Mouse (Mus musculus): ENCODE data around the gene Sh2b2. TPM values are rescaled to one million over a fixed set of nuclear protein-coding genes. Genes with fewer than 3 reads are reported as not detected.
A peak's percentile ranks its signal among the peaks of the same experiment; 100 is the strongest.

Gene Sh2b2
- 1 to 10 TPM; 8.7 to 9.5 TPM for total RNA-seq (2021)
- long read RNA-seq, experiment 1, partial matches to known transcripts = 0 of 3 reads
- long read RNA-seq, experiment 1, other reads (novel, unspliced or antisense) = 1 of 3 reads
- long read RNA-seq, experiment 2, transcript Sh2b2-201 (9 exons, 2,848 nt) = major isoform, 6 of 14 reads
- long read RNA-seq, experiment 2, partial matches to known transcripts = 1 of 14 reads
- long read RNA-seq, experiment 2, other reads (novel, unspliced or antisense) = 3 of 14 reads

DNA sequence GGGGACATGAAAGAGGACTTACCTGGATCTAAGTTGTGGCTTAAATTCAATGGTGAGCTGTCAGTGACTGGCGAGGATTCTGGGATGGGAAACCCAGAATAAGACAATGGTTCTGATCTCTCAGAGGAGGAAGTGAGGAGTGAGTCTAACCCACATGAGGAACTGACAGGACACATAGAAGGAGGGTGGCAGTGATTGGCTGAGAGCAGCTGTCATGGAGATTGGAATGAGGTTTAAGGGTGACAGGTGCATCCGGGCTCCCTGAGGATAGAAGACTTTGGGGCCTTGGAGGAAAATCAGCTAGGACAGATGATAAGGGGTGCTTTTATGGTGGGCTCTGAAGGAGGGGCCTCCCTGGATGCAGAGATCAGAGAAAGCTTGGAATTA lies at the start of gene Sh2b2:
Gene Sh2b2, minus strand, starts transcription at position 105 of the 387 bp plus-strand sequence.
- DNase-seq (ENCODE audit: low spot score in 2 of 2) = no peak

DNA sequence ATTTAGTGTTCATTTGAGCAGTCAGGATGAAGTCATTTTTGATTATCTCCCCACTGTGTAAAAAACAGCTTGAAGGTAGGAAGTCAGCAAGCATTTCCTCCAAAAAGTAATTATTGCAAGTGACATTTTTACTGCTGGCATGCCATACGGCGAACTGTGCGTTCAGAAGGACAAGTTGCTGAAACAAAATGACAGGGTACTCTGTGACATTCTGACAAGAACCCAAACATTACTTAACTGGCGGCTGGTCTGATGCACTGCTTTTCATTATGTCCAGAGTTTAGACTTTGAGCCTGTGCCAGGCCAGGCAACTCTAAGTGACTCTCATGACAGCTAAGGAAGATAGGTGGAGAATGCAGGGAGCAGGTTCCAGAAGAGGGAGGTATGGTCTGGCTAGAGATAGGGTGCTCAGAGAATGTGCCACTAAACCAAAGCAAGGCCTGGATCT lies 46.6 kb upstream of the Sh2b2 start:
- peak; percentile 25 to 63 for DNase-seq (ENCODE audit: low spot score in 2 of 2)

DNA sequence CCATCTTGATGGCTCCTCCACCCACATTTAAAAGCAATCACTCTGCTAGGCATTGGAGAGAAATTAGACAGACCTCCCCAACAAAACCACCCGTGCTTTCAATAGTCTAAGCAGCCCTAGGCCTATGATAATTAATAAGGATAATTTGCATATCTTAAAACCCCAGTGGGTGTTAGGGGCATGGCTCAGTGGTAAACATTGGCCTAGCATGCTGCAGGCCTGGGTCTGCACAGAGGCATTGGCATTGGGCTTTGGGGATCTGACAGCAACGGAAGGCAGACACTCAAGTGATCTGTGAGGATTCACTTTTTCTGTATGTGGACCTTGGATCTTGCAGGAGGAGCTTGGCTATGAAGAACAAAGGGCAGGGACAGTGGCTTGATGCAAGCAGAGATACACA lies 46.0 kb upstream of the Sh2b2 start:
- DNase-seq (ENCODE audit: low spot score in 2 of 2) = no peak

DNA sequence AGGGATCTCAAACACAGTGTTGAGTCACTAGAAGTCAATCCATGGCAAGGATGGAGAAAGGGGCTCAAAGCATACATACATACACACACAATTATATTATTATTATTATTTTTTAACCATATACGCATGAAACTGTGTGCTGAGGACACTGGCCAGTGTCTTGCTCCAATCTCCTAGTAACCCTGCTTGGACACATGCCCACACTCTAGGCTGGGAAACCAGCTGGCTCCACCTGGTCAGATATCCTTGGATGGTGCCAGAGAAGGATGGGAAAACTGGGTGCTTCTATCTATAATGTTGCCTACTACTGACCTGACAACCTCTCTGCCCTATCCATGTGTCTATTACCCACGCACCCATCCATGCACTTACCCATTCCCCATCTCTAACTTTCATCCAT lies 45.2 kb upstream of the Sh2b2 start:
- DNase-seq (ENCODE audit: low spot score in 2 of 2) = no peak

DNA sequence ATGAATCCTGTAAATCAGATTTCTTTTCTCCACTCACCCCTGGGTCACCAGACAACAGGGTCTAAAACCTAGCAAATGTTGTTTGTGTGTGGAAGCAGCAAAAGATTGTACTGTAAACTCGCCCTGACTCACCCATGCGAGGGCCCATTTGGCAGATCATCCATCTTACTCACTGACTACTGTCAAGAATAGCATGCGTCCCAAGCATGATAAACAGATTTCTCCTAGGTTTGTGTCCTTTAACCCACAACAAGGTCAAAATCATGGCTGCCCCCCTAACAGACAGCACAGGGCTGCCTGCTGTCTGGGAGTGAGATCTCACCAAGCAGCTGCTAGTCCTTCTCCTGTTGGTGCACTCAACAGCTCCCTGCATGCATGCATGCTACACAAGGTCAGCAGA lies 43.4 kb upstream of the Sh2b2 start:
- no peak for DNase-seq (ENCODE audit: low spot score in 2 of 2)

DNA sequence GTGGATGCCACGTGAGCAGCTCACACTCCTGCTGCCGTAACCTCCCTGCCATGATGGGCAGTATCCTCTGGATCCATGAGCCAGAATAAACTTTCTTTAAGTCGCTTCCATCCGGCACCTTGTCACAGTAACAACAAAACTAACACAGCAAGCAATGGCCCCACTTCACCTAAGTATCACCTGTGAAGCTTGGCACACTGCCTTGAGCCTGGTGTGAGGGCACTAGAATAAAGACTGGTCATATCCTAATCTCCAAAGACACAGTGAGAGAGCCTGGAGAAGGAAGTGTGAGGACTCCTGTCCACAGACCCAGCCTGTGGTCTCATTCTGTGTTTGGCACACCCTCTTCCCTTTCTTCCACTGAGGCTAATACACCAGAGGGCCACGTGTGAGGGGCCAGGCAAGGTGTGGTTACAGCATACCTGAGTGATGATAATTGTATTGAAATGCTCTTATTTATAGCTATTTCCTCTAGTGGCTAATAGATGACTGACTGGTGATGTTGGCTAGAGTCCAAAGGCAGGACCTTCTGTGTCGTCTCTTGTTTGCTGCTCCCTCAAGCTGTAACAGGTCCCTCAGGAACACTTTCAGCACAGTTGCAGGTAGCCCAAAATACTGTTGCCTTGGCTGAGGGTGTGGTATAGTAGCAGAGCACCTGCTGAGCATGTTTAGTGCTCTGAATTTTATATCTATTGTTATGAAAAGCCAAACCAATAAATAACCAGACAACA lies 42.2 kb upstream of the Sh2b2 start:
- DNase-seq (ENCODE audit: low spot score in 2 of 2) = no peak

DNA sequence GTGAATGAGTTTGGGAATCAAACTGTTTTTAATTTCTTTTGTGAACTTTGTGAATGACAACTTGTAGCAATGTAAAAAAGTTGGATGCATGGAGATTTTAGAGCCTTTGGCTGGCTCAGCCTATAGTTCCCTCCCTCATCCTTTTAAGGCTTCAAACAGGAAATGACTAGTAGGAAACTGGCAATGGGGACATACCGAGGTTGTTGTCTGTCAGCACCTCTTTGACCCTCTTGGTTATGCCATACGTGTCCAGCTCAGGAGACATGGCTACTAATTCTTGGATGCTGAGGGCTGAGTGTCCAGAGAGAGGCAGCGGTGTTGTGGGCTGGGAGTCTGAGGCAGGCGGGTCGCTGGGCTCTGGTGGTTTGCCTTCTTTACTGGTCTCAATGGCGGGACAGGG lies 40.2 kb upstream of the Sh2b2 start:
- no peak for DNase-seq (ENCODE audit: low spot score in 2 of 2)

DNA sequence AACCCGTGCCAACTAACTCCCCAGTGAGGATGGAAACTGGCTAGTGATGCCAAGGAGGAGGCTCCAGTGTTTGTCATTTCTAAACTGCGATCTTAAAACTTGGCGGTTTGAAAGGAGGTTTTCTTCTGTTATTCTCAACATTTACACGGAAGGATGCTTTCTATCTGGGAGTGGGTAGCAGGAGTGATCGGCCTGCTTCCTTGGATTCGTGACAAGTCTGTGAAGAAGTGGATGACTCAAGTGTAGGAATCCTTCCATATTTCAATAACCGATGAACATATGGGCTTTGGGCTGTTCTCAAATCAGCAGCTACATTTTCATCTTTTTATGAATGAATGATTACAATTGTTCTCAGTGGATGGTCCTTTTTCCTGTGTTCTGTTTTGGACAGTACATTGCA lies 38.8 kb upstream of the Sh2b2 start:
- peak in 1 of 2 experiments; percentile 49 for DNase-seq (ENCODE audit: low spot score in 2 of 2)

DNA sequence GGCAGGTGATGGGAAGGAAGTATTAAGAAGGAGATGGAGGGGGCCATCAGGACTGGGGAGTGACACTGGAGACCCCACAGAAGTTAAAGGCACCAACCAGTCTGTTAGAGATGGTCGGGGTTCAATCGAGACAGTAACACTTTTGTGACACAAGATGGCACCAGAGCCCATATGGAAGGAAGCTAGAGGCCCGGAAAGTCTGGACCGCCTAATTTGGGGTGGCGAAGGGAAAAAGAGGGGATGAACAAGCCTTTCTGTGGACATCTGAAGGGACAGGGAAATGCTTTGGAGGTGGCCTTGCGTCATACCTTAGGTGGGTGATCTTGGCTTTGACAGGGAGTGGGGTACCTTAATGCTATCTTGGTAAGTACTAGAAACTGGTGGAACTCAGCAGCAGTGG lies 35.0 kb upstream of the Sh2b2 start:
- peak; percentile 32 to 39 for DNase-seq (ENCODE audit: low spot score in 2 of 2)

DNA sequence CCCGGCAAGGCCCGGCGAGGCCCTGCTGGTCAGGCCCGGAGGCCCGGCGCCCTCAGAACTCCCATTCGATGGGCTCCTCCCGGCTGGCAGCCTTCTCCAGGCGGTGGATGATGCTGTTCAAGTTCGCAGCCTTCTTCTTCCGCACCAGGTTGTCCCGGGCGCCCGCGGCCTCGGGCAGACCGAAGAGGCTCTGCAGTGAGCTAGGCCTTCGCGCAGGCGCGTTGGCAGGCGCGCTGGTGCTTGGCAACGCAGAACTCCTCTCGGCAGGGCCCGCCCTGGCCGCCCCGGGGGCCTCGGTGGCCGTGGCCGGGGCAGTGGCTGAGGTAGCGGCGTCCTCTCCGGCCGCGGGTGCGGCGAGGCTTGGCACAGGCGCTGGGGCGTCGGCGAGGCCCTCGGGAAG lies 28.4 kb upstream of the Sh2b2 start:
- no peak for DNase-seq (ENCODE audit: low spot score in 2 of 2)

DNA sequence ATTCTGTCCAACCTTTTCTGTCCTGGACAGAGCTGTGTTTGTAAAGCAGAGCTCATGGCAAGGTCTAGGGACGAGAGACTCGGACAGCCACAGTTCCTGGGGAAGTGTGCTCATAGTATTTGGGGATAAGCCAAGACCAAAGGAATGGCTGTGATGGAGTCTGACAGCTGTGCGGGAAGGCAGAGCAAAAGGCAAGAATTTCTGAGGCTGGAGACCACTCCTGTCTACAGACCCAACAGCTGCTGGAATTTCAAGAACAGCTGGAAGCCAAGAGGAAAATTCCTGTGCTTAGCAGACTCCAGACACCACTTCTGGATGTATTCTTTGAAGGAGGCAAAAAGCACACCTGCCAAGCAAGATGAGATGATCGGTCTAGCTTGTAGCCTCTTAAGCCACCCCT lies 23.6 kb upstream of the Sh2b2 start:
- no peak for DNase-seq (ENCODE audit: low spot score in 2 of 2)

DNA sequence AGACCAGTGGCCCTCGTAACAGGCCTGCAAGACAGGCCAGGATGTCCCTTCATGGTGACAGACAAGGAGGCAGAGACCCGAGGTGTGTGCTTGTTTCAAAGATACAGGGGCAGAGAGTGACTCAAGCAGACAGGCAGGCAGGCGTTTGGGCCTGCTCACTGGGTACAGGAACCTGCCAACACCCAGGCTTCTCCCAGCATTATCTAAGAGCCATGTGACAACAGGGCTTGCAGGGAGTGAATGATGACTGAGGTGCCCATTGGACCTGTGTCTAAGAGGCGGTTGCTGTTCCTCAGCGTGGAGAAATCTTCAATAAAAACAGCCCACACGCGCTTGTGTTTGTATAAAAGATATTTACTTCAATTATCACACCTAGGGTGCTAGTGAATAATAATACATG lies 19.7 kb upstream of the Sh2b2 start:
- DNase-seq (ENCODE audit: low spot score in 2 of 2) = no peak

DNA sequence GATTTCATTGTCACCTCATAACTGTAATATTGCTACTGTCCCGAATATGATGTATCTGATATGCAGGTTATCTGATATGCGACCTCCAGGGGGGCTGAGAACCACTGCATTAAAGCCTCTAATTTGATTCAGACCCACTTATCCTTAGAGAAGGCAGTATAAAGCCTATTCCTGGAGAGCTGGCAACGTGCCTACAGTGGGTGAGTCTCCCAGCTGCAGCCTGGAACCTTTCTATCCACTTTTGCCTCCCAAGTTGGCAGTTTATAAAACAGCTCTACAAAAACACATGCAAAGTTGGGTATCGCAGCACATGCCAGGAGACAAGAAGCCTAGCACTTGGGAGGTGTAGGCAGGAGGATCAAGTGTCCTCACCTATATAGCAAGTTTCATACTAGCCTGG lies 17.0 kb upstream of the Sh2b2 start:
- no peak for DNase-seq (ENCODE audit: low spot score in 2 of 2)

DNA sequence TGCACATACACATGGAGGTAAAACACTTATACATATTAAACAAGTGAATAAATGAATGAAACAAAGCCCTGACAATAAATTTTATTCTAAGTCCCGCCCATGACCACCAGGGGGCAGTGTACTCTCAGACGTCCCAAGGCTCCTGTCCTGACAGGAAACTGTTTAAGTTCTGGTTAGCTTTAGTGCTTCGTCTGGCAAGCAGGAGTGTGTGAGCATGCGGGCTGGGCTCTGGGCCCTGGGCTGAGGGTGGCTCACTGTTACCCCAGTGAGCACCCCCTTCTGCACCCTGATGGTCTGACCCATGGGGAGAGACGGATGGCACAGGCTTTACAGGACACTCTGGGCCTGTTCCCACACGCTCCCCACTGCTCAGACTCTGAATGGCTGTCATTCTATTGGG lies 12.6 kb upstream of the Sh2b2 start:
- DNase-seq (ENCODE audit: low spot score in 2 of 2) = peak; percentile 50 to 65

DNA sequence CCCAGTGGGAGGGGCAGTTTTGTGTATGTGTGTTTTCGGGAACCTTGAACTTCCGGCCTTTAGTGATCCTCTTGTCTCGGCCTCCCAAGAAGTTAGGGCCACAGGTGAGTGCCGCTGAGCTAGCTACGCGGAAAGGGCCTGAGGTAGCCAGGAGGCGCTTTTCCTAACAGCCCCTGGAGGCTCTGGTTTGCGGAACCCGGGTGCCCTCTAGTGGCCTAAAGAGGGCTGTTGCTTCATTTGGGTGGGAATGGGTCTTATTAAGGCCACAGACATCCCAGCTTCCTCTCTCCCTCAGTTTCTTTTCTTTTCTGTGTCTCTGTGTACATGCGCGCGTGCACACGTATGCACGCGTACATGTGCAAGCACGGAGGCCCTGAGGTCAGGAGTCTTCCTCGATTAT lies 6.5 kb upstream of the Sh2b2 start:
- DNase-seq (ENCODE audit: low spot score in 2 of 2) = peak; percentile 79 to 86

DNA sequence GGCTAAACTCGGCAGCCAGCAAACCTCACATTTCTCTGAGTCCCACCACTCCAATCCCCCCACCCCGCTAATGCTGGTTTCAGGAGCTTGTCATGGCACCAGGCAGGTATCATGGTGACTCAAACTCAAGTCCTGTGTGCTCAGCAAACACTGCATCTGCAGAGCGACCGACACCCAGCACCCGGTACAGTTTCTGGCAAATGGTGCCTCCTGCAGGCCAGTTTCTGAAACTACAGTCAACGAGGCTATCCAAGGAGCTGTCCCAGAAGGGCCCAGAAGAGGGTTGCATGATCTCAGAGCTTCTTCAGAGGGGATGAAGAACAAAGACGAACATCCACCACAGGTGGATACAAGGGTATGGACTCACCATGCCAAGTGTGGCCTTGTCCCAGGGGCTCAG lies 4.6 kb upstream of the Sh2b2 start:
- no peak for DNase-seq (ENCODE audit: low spot score in 2 of 2)

DNA sequence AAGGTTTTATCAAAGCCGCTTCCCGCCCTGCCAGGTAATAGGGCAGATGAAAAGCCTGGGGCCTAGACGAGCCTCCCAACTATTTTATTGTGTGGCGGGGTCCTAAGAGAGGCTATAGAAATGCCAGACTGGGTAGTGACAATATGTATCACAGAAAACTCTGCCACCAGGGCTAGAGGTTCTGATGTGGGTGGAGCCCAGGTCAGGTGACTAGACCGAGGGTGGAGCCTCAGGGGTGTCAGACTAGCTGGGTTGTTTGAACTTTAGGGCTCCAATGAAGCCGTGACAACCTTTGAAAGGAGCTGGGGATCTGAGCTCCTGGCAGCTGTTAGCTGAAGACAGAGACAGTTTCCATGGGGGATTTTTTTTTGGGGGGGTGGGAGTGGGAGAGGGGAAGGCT lies 2.1 kb upstream of the Sh2b2 start:
- DNase-seq (ENCODE audit: low spot score in 2 of 2) = no peak

DNA sequence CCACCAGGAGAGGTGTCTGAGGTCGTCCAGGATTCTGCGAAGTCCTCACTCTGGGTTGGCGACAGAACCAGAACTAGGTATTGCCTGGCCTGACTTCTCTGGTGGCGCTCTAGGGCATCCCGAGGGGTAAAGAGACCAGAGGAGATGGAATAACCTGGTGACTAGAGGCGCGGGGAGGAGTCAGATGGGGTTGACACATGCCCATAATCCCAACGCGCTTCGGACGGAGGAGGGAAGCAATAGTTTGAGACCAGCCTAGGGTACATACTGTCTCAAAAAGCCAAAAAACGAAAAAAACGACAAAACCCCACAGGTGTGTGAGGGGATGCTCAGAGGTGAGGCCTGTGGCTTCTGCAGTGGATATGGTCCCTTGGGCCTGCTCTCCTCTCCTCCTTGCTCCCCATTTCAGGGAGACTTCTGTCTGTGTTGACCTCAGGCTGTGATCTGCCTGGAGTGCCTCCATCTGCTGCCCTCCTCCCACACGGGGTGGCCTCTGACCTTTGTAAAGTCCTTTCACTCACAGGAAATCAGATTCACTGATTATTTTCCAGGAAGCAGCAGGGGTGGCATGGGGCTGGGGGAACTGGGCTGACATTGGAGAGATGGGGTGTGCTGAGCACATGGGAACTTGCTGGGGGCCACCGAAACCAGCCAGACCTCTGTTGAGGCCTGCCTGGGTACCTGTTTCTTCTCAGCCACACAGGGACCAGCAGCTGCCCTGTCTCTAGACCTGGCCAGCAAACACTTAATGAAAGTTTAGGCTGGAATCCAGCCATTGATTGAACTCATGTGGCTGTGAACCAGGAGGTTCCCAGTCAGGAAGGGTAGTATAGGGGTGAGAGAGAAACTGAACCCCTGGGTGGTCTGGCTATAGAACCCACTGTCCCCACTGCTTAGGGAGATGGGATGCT lies 560 bp downstream of the Sh2b2 start:
- no peak for DNase-seq (ENCODE audit: low spot score in 2 of 2)

DNA sequence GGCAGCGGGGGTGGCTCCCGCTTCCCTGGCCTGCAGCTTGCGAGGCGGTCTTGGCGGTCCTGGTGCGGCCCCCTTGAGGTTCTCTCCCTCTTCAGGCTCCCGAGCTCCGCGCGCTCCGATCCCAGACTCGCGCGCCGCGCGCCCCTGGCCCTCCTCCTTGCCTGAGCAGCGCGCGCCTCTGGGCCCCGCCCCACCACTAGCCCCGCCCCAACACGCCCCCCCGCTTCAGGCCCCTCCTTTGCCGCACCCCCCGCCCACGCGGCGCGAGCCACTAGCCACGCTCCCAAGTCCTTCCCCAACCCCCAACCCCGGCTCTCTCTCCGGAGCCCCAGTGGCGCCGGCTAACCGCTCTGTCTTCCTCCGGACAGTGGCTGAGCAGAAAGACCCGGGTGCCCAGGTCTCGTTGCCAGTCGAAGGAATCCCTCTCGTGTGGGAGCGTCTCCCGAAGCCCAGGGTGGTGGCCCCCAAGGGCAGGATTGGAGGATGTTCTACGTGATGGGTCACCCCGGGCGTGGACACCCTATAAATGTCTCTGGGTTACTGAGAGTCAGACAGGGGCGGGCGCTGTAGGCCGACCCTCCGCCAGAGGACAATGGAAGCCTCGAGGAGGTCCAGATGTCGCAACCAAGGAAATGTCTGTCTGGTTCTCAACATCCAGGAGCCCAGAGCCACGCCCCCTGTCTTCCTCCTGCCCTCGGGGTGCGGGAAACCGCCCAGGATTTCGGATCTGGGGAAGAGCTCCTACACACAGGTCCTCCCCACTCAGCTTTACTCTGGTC lies 1.4 kb downstream of the Sh2b2 start:
- peak; percentile 80 to 82 for DNase-seq (ENCODE audit: low spot score in 2 of 2)

DNA sequence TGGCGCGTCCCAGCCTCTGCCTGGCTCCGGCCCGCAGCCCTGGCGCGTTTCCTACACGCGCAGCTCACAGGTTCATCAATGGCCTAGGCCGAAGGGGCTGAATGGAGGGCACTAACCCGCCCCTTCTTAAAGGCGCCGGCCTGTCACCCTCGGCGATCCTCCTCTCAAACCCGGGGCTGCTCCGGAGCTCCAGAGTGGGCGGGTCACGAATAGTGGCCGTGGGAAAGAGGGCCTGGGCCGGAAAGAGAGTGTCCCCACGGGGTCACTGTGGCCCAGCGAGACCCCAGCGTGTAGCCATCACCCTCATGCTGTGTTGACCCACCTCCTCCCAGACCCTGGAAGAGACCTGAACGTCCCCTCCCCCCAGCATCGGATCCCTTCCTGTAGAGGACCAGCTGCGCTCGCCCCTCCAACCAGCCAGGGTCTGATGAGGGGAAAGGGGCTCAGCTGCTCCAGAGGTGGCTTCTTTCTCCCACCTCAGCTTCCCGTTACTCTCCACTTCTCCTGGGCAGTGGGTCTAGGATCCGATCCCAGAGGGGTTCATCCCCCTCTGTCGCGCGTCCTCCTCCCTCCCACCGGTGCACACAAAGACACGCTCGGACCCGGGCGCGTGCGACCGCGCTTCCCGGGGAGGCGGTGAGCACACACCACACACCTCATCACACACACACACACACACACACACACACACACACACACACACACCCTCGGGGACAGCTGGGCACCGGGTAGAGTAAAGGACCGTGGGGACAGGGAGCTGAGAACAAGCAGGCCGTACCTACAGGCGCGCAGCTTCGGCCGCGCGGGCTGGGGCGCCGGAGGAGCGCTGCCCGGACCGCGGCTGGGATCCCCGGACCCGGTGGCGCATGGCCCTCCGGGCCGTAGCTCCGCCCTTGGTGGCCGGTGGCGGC lies 2.2 kb downstream of the Sh2b2 start:
- DNase-seq (ENCODE audit: low spot score in 2 of 2) = peak; percentile 18 to 19
